Mouse (Mus musculus): Measurements from ENCODE around the gene Rhof.

DNA sequence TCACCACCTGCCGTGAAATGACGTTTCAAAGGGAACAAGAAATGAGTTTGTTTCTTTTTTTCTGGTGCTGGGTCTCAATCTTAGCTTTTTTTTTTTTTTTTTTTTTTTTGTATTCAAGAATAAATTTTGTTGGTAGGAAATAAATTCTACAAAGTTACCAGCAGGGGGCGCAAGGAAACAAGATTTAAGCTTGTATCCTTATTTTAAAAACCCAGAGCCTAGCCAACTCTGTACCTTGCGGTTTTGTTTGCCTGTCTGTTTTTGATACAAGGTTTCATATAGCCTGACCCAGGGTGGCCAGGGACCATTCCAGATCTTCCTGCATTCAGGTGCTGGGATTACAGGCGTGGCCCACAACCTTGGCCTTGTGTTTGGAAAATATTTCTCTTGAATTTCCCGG, 68.3 kb downstream of the Rhof start:
- peak; percentile 59 for TF ChIP-seq CTCF (IDR thresholded peaks at IDR 0.05; ENCODE audit: low read depth)
- no peak for TF ChIP-seq EP300 (IDR thresholded peaks at IDR 0.05; ENCODE audit: low read depth)
